In the genomic region with DNA sequence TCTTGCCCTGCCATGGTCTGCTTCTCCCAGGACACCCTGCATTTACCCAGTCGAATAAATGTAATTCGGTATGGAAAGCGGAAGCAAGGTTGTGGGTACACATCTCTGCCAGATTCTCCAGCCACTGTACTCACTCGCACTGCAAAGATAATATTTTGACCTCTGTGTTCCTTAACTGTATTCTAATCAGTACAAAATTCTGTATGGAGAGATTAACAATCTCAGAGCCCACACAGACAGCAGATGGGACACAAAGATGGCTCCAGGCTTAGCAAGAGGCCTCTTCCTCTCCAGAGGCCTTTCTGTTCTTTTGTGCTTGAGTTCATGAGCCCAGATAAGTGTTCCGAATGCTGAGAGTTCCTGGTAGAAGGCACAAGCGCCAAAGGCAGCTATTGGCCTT, we compare ENCODE assay signal across 26 mouse cellular contexts. TPM values are rescaled to one million over a fixed set of nuclear protein-coding genes. Genes with fewer than 3 reads are reported as not detected.
A peak's percentile ranks its signal among the peaks of the same experiment; 100 is the strongest.
DNase-seq lines count a peak whose midpoint lies in the region; ATAC-seq and TF ChIP-seq lines count a peak whose summit lies in the region.
"Had no signal": no experiment of that assay in that cellular context is flagged by ENCODE, and none has a peak within 500 bp of the region (broad histone marks: within the 10 kb centered on the region; RNA-seq: fewer than 3 reads in every experiment).

No protein-coding gene starts in this region.

- TF ChIP-seq CTCF in intestine, postnatal 0 days (IDR thresholded peaks at IDR 0.05; ENCODE audit: low read depth) = no peak

- H3K9ac ChIP-seq in intestine, embryonic 14.5 days (ENCODE audit: low read length) = no peak overlapping the region
- H3K9ac ChIP-seq in intestine, postnatal 0 days (ENCODE audit: low read depth, low read length) = no peak overlapping the region
- no peak overlapping the region for H3K9ac ChIP-seq in midbrain, embryonic 15.5 days
- no peak overlapping the region for H3K9ac ChIP-seq in midbrain, embryonic 11.5 days (ENCODE audit: low read length)
- H3K9ac ChIP-seq: embryonic facial prominence, embryonic 13.5 days; embryonic facial prominence, embryonic 15.5 days; forebrain, embryonic 13.5 days; forebrain, embryonic 15.5 days; forebrain, postnatal 0 days had no signal

- H3K4me1 ChIP-seq in intestine, embryonic 14.5 days (replicated peaks; ENCODE audit: control insufficient read depth, insufficient read depth, low read length) = no peaks in the 10 kb centered on the region
- H3K4me1 ChIP-seq in intestine, postnatal 0 days (replicated peaks; ENCODE audit: control insufficient read depth, insufficient read depth, low read length) = no peaks in the 10 kb centered on the region; the same call in 1 of the 2 replicates
- peaks cover 5% of the 10 kb centered on the region for H3K4me1 ChIP-seq in midbrain, embryonic 15.5 days
- 0 out of 2 replicates have a peak, but pooled peaks cover 2% of the 10 kb centered on the region for H3K4me1 ChIP-seq in midbrain, embryonic 11.5 days (ENCODE audit: control insufficient read depth, insufficient read depth, low read length)

- DNase-seq in intestine, embryonic 14.5 days (ENCODE audit: low spot score) = peak; percentile 37
- no peak for DNase-seq in midbrain, embryonic 11.5 days (ENCODE audit: low spot score, missing footprints)
- DNase-seq in adipocyte (ENCODE audit: low spot score) = peak; percentile 66
- no peak for DNase-seq in thymus, adult 18-20 months
- DNase-seq in kidney, postnatal 14 days = no peak
- DNase-seq: adrenal gland, adult 2 months; adrenal gland, postnatal 10 days; adrenal gland, postnatal 25 days; cerebellum, adult 11 months; cerebellum, adult 18-20 months; cerebellum, adult 8-10 months; cerebellum, adult 9-11 months; cerebellum, postnatal 14 days; cerebellum, postnatal 36 days; embryo, embryonic 11 days; forebrain, postnatal 0 days had no signal

- H3K4me2 ChIP-seq in intestine, embryonic 14.5 days (ENCODE audit: low read length) = no peak overlapping the region
- H3K4me2 ChIP-seq in intestine, postnatal 0 days (replicated peaks; ENCODE audit: low read depth) = no peak overlapping the region
- H3K4me2 ChIP-seq in midbrain, embryonic 15.5 days = no peak overlapping the region
- no peak overlapping the region for H3K4me2 ChIP-seq in midbrain, embryonic 11.5 days
- H3K4me2 ChIP-seq: embryonic facial prominence, embryonic 13.5 days; embryonic facial prominence, embryonic 15.5 days; forebrain, embryonic 13.5 days; forebrain, embryonic 15.5 days had no signal

- ATAC-seq in intestine, embryonic 14.5 days (replicated peaks; ENCODE audit: low FRiP score, low TSS enrichment, low read depth) = no peak
- ATAC-seq in intestine, postnatal 0 days = no peak
- ATAC-seq in midbrain, embryonic 15.5 days (replicated peaks) = no peak
- ATAC-seq in midbrain, embryonic 11.5 days (ENCODE audit: low FRiP score) = no peak
- ATAC-seq: activated CD4-positive, CD25-positive, alpha-beta regulatory T cell, adult 4 months; forebrain, embryonic 13.5 days; forebrain, embryonic 15.5 days; forebrain, postnatal 0 days; Patski had no signal

- WGBS in intestine, embryonic 14.5 days = 95% methylated on average over 6 of the region's 6 CpGs
- WGBS in intestine, postnatal 0 days = 82% methylated on average over 6 of the region's 6 CpGs
- WGBS in midbrain, embryonic 15.5 days = 92% methylated on average over 6 of the region's 6 CpGs
- 93% methylated on average over 6 of the region's 6 CpGs for WGBS in midbrain, embryonic 11.5 days

- H3K4me3 ChIP-seq in intestine, embryonic 14.5 days (ENCODE audit: low read depth, low read length) = no peak overlapping the region
- no peak overlapping the region for H3K4me3 ChIP-seq in intestine, postnatal 0 days (ENCODE audit: low read depth, low read length)
- no peak overlapping the region for H3K4me3 ChIP-seq in midbrain, embryonic 15.5 days
- H3K4me3 ChIP-seq in midbrain, embryonic 11.5 days (ENCODE audit: low read depth, low read length) = no peak overlapping the region
- H3K4me3 ChIP-seq: embryonic facial prominence, embryonic 13.5 days; embryonic facial prominence, embryonic 15.5 days; forebrain, embryonic 13.5 days; forebrain, embryonic 15.5 days had no signal

- H3K27ac ChIP-seq in intestine, embryonic 14.5 days (ENCODE audit: low read depth) = no peak overlapping the region
- no peak overlapping the region for H3K27ac ChIP-seq in intestine, postnatal 0 days (ENCODE audit: low read depth, low read length)
- H3K27ac ChIP-seq in midbrain, embryonic 15.5 days = 0 out of 2 replicates have a peak overlapping the region, but pooled peaks have one; percentile 29
- H3K27ac ChIP-seq in midbrain, embryonic 11.5 days (ENCODE audit: low read depth, low read length) = no peak overlapping the region
- H3K27ac ChIP-seq: embryonic facial prominence, embryonic 13.5 days; embryonic facial prominence, embryonic 15.5 days; forebrain, embryonic 13.5 days; forebrain, embryonic 15.5 days had no signal

- H3K9me3 ChIP-seq in intestine, embryonic 14.5 days (ENCODE audit: control insufficient read depth, low read length) = no peaks in the 10 kb centered on the region
- no peaks in the 10 kb centered on the region for H3K9me3 ChIP-seq in intestine, postnatal 0 days (ENCODE audit: control insufficient read depth)
- H3K9me3 ChIP-seq in midbrain, embryonic 15.5 days = no peaks in the 10 kb centered on the region
- no peaks in the 10 kb centered on the region for H3K9me3 ChIP-seq in midbrain, embryonic 11.5 days (ENCODE audit: control insufficient read depth, low read length)
- H3K9me3 ChIP-seq: embryonic facial prominence, embryonic 13.5 days; embryonic facial prominence, embryonic 15.5 days; forebrain, embryonic 13.5 days; forebrain, embryonic 15.5 days had no signal

- no peaks in the 10 kb centered on the region for H3K27me3 ChIP-seq in intestine, embryonic 14.5 days (replicated peaks; ENCODE audit: control insufficient read depth, insufficient read depth, low read length)
- no peaks in the 10 kb centered on the region for H3K27me3 ChIP-seq in intestine, postnatal 0 days (replicated peaks; ENCODE audit: control insufficient read depth, insufficient read depth, low read length)
- H3K27me3 ChIP-seq in midbrain, embryonic 15.5 days (replicated peaks) = no peaks in the 10 kb centered on the region
- H3K27me3 ChIP-seq in midbrain, embryonic 11.5 days (ENCODE audit: control insufficient read depth, insufficient read depth, low read length) = no peaks in the 10 kb centered on the region
- H3K27me3 ChIP-seq: embryonic facial prominence, embryonic 13.5 days; embryonic facial prominence, embryonic 15.5 days; forebrain, embryonic 13.5 days; forebrain, embryonic 15.5 days; Patski had no signal

- H3K36me3 ChIP-seq in intestine, embryonic 14.5 days (ENCODE audit: control insufficient read depth, insufficient read depth, low read length) = 0 out of 2 replicates have a peak, but pooled peaks cover 4% of the 10 kb centered on the region
- H3K36me3 ChIP-seq in intestine, postnatal 0 days (ENCODE audit: control insufficient read depth, insufficient read depth) = 0 out of 2 replicates have a peak, but pooled peaks cover 4% of the 10 kb centered on the region
- no peaks in the 10 kb centered on the region for H3K36me3 ChIP-seq in midbrain, embryonic 15.5 days (replicated peaks)
- no peaks in the 10 kb centered on the region for H3K36me3 ChIP-seq in midbrain, embryonic 11.5 days (ENCODE audit: control insufficient read depth, insufficient read depth, low read length)

RNA-seq across cellular contexts. Expression of a gene that starts 20.5 kb away (rescaled TPM):
- polyA plus RNA-seq in intestine, embryonic 14.5 days (2014; fragmentation: Nextera tagmentation; extraction: Ambion mirVana) = 27.2 and 28.9 TPM in 2 replicates
- polyA plus RNA-seq in intestine, postnatal 0 days (2015; fragmentation: Nextera tagmentation; extraction: Ambion mirVana) = 68.7 and 77.6 TPM in 2 replicates
- polyA plus RNA-seq in midbrain, embryonic 15.5 days (2015; fragmentation: Nextera tagmentation; extraction: Ambion mirVana) = 40.5 and 41.4 TPM in 2 replicates
- polyA plus RNA-seq in midbrain, embryonic 11.5 days (2014; fragmentation: Nextera tagmentation; extraction: Ambion mirVana) = 23.8 and 26.2 TPM in 2 replicates

RNA-seq across cellular contexts. Expression of a gene that starts 20.6 kb away (rescaled TPM):
- 29.0 and 29.8 TPM in 2 replicates for polyA plus RNA-seq in intestine, embryonic 14.5 days (2014; fragmentation: Nextera tagmentation; extraction: Ambion mirVana)
- 13.5 and 14.0 TPM in 2 replicates for polyA plus RNA-seq in intestine, postnatal 0 days (2015; fragmentation: Nextera tagmentation; extraction: Ambion mirVana)
- 133 TPM in 2 replicates for polyA plus RNA-seq in midbrain, embryonic 15.5 days (2015; fragmentation: Nextera tagmentation; extraction: Ambion mirVana)
- 22.0 and 23.3 TPM in 2 replicates for polyA plus RNA-seq in midbrain, embryonic 11.5 days (2014; fragmentation: Nextera tagmentation; extraction: Ambion mirVana)

RNA-seq across cellular contexts. Expression of a gene that starts 37.8 kb away (rescaled TPM):
- not detected in 2 replicates for polyA plus RNA-seq in intestine, embryonic 14.5 days (2014; fragmentation: Nextera tagmentation; extraction: Ambion mirVana)
- polyA plus RNA-seq in intestine, postnatal 0 days (2015; fragmentation: Nextera tagmentation; extraction: Ambion mirVana) = not detected in 2 replicates
- polyA plus RNA-seq in midbrain, embryonic 15.5 days (2015; fragmentation: Nextera tagmentation; extraction: Ambion mirVana) = 0.79 and 0.93 TPM in 2 replicates
- polyA plus RNA-seq in midbrain, embryonic 11.5 days (2014; fragmentation: Nextera tagmentation; extraction: Ambion mirVana) = 1.5 and 1.6 TPM in 2 replicates
- polyA plus RNA-seq: activated CD4-positive, CD25-positive, alpha-beta regulatory T cell, adult 4 months; adrenal gland, adult 2 months; C2C12; embryonic facial prominence, embryonic 11.5 days; embryonic facial prominence, embryonic 13.5 days; Patski had no signal

Comparison
In these comparisons a context has a peak if more than half of its experiments do, and no peak if none do; other contexts are left out.
1. DNase-seq: peak in intestine, embryonic 14.5 days (single experiment) and adipocyte (single experiment); none in midbrain, embryonic 11.5 days (single experiment), thymus, adult 18-20 months (0 of 2) and kidney, postnatal 14 days (single experiment).